Mouse (Mus musculus): ENCODE measurements at regions not wholly inside any gene's neighbourhood (a gene's known extent, or its start where the extent isn't known, plus 50 kb on each side); places are given as distances from the start of the nearest gene placed in this dataset.

GRCm38 (mm10) chr15:68535297-68536054 is 2034.8 kb upstream of the Lrrc6 start:
- no peaks in the 10 kb centered on the region for H3K36me3 ChIP-seq (ENCODE audit: control insufficient read depth, insufficient read depth, low read length)
- H3K4me2 ChIP-seq (ENCODE audit: low read depth, severe bottlenecking), result no peak overlapping the region
- no peak for DNase-seq (ENCODE audit: low spot score)
- WGBS, result 80% methylated on average over 10 of the region's 10 CpGs
- no peak overlapping the region for H3K27ac ChIP-seq (replicated peaks; ENCODE audit: low read depth, low read length)
- no peaks in the 10 kb centered on the region for H3K9me3 ChIP-seq (ENCODE audit: control insufficient read depth, low read length)
- no peaks in the 10 kb centered on the region for H3K27me3 ChIP-seq (ENCODE audit: control insufficient read depth, insufficient read depth, low read length)
- H3K4me3 ChIP-seq (ENCODE audit: low read depth, low read length), result no peak overlapping the region
- no peaks in the 10 kb centered on the region for H3K4me1 ChIP-seq (ENCODE audit: control insufficient read depth, insufficient read depth, low read length)
- H3K9ac ChIP-seq (ENCODE audit: low read length), result no peak overlapping the region
- no peak for ATAC-seq (ENCODE audit: insufficient number of reproducible peaks, low FRiP score, low TSS enrichment, low read depth)

GRCm38 (mm10) chr15:68520759-68521158 is 2020.0 kb upstream of the Lrrc6 start:
- H3K9me3 ChIP-seq (ENCODE audit: control insufficient read depth, low read length), result no peaks in the 10 kb centered on the region
- no peak overlapping the region for H3K27ac ChIP-seq (replicated peaks; ENCODE audit: low read depth, low read length)
- no peak for DNase-seq (ENCODE audit: low spot score)
- no peak overlapping the region for H3K4me2 ChIP-seq (ENCODE audit: low read depth, severe bottlenecking)
- no peak for ATAC-seq (ENCODE audit: insufficient number of reproducible peaks, low FRiP score, low TSS enrichment, low read depth)
- no peaks in the 10 kb centered on the region for H3K27me3 ChIP-seq (ENCODE audit: control insufficient read depth, insufficient read depth, low read length)
- no peaks in the 10 kb centered on the region for H3K4me1 ChIP-seq (ENCODE audit: control insufficient read depth, insufficient read depth, low read length)
- H3K36me3 ChIP-seq (ENCODE audit: control insufficient read depth, insufficient read depth, low read length), result no peaks in the 10 kb centered on the region
- H3K9ac ChIP-seq (ENCODE audit: low read length), result no peak overlapping the region
- no peak overlapping the region for H3K4me3 ChIP-seq (ENCODE audit: low read depth, low read length)
- WGBS, result 85% methylated on average over 2 of the region's 2 CpGs

- DNase-seq (ENCODE audit: low spot score) (no peak), ATAC-seq (ENCODE audit: insufficient number of reproducible peaks, low FRiP score, low TSS enrichment, low read depth) (no peak)
- no peaks in the 10 kb centered on the region for H3K4me1 ChIP-seq (ENCODE audit: control insufficient read depth, insufficient read depth, low read length)
- H3K9ac ChIP-seq (ENCODE audit: low read length), result no peak overlapping the region
- H3K27ac ChIP-seq (replicated peaks; ENCODE audit: low read depth, low read length), result no peak overlapping the region
- H3K4me3 ChIP-seq (ENCODE audit: low read depth, low read length), result no peak overlapping the region
- no peak overlapping the region for H3K4me2 ChIP-seq (ENCODE audit: low read depth, severe bottlenecking)
- 76% methylated on average over 2 of the region's 2 CpGs for WGBS
- no peaks in the 10 kb centered on the region for H3K27me3 ChIP-seq (ENCODE audit: control insufficient read depth, insufficient read depth, low read length)
- H3K9me3 ChIP-seq (ENCODE audit: control insufficient read depth, low read length), result no peaks in the 10 kb centered on the region
- no peaks in the 10 kb centered on the region for H3K36me3 ChIP-seq (ENCODE audit: control insufficient read depth, insufficient read depth, low read length)
Measured at GRCm38 (mm10) chr15:68512431-68512830, 2011.7 kb upstream of the Lrrc6 start.

- no peaks in the 10 kb centered on the region for H3K9me3 ChIP-seq (ENCODE audit: control insufficient read depth, low read length)
- no peak overlapping the region for H3K27ac ChIP-seq (replicated peaks; ENCODE audit: low read depth, low read length)
- no peaks in the 10 kb centered on the region for H3K4me1 ChIP-seq (ENCODE audit: control insufficient read depth, insufficient read depth, low read length)
- H3K36me3 ChIP-seq (ENCODE audit: control insufficient read depth, insufficient read depth, low read length), result no peaks in the 10 kb centered on the region
- H3K4me3 ChIP-seq (ENCODE audit: low read depth, low read length), result no peak overlapping the region
- H3K9ac ChIP-seq (ENCODE audit: low read length), result no peak overlapping the region
- no peak for DNase-seq (ENCODE audit: low spot score)
- H3K27me3 ChIP-seq (ENCODE audit: control insufficient read depth, insufficient read depth, low read length), result no peaks in the 10 kb centered on the region
- WGBS, result 79% methylated on average over 5 of the region's 5 CpGs
- no peak overlapping the region for H3K4me2 ChIP-seq (ENCODE audit: low read depth, severe bottlenecking)
- ATAC-seq (ENCODE audit: insufficient number of reproducible peaks, low FRiP score, low TSS enrichment, low read depth), result no peak
Measured at GRCm38 (mm10) chr15:68508190-68508589, 2007.5 kb upstream of the Lrrc6 start.

GRCm38 (mm10) chr15:68506093-68506492 is 2005.4 kb upstream of the Lrrc6 start:
- ATAC-seq (ENCODE audit: insufficient number of reproducible peaks, low FRiP score, low TSS enrichment, low read depth) (no peak), DNase-seq (ENCODE audit: low spot score) (no peak)
- Histone ChIP-seq H3K4me2 (ENCODE audit: low read depth, severe bottlenecking) (no peak overlapping the region), H3K9ac (ENCODE audit: low read length) (no peak overlapping the region), H3K4me1 (ENCODE audit: control insufficient read depth, insufficient read depth, low read length) (no peaks in the 10 kb centered on the region), H3K36me3 (ENCODE audit: control insufficient read depth, insufficient read depth, low read length) (no peaks in the 10 kb centered on the region), H3K9me3 (ENCODE audit: control insufficient read depth, low read length) (no peaks in the 10 kb centered on the region), H3K4me3 (ENCODE audit: low read depth, low read length) (no peak overlapping the region), H3K27ac (replicated peaks; ENCODE audit: low read depth, low read length) (no peak overlapping the region), H3K27me3 (ENCODE audit: control insufficient read depth, insufficient read depth, low read length) (no peaks in the 10 kb centered on the region)
- 58% methylated on average over 2 of the region's 2 CpGs for WGBS

- DNase-seq (ENCODE audit: low spot score), result no peak
- no peaks in the 10 kb centered on the region for H3K4me1 ChIP-seq (ENCODE audit: control insufficient read depth, insufficient read depth, low read length)
- H3K9me3 ChIP-seq (ENCODE audit: control insufficient read depth, low read length), result no peaks in the 10 kb centered on the region
- H3K4me2 ChIP-seq (ENCODE audit: low read depth, severe bottlenecking), result no peak overlapping the region
- no peaks in the 10 kb centered on the region for H3K27me3 ChIP-seq (ENCODE audit: control insufficient read depth, insufficient read depth, low read length)
- no peak for ATAC-seq (ENCODE audit: insufficient number of reproducible peaks, low FRiP score, low TSS enrichment, low read depth)
- H3K9ac ChIP-seq (ENCODE audit: low read length), result no peak overlapping the region
- no peaks in the 10 kb centered on the region for H3K36me3 ChIP-seq (ENCODE audit: control insufficient read depth, insufficient read depth, low read length)
- WGBS, result 84% methylated on average over 2 of the region's 2 CpGs
- no peak overlapping the region for H3K4me3 ChIP-seq (ENCODE audit: low read depth, low read length)
- H3K27ac ChIP-seq (replicated peaks; ENCODE audit: low read depth, low read length), result no peak overlapping the region
Measured at GRCm38 (mm10) chr15:68496438-68496837, 1995.7 kb upstream of the Lrrc6 start.

GRCm38 (mm10) chr15:68484789-68485188 is 1984.1 kb upstream of the Lrrc6 start:
- H3K9me3 ChIP-seq (ENCODE audit: control insufficient read depth, low read length), result no peaks in the 10 kb centered on the region
- H3K4me1 ChIP-seq (ENCODE audit: control insufficient read depth, insufficient read depth, low read length), result no peaks in the 10 kb centered on the region
- DNase-seq (ENCODE audit: low spot score) (no peak), ATAC-seq (ENCODE audit: insufficient number of reproducible peaks, low FRiP score, low TSS enrichment, low read depth) (no peak)
- H3K27ac ChIP-seq (replicated peaks; ENCODE audit: low read depth, low read length), result no peak overlapping the region
- no peak overlapping the region for H3K4me2 ChIP-seq (ENCODE audit: low read depth, severe bottlenecking)
- no peak overlapping the region for H3K4me3 ChIP-seq (ENCODE audit: low read depth, low read length)
- 80% methylated on average over 1 of the region's 1 CpGs for WGBS
- H3K27me3 ChIP-seq (ENCODE audit: control insufficient read depth, insufficient read depth, low read length), result no peaks in the 10 kb centered on the region
- no peaks in the 10 kb centered on the region for H3K36me3 ChIP-seq (ENCODE audit: control insufficient read depth, insufficient read depth, low read length)
- H3K9ac ChIP-seq (ENCODE audit: low read length), result no peak overlapping the region

GRCm38 (mm10) chr15:68477745-68478144 is 1977.0 kb upstream of the Lrrc6 start:
- Histone ChIP-seq H3K4me2 (ENCODE audit: low read depth, severe bottlenecking) (no peak overlapping the region), H3K27ac (replicated peaks; ENCODE audit: low read depth, low read length) (no peak overlapping the region), H3K4me3 (ENCODE audit: low read depth, low read length) (no peak overlapping the region), H3K27me3 (ENCODE audit: control insufficient read depth, insufficient read depth, low read length) (no peaks in the 10 kb centered on the region), H3K9me3 (ENCODE audit: control insufficient read depth, low read length) (no peaks in the 10 kb centered on the region), H3K36me3 (ENCODE audit: control insufficient read depth, insufficient read depth, low read length) (no peaks in the 10 kb centered on the region), H3K9ac (ENCODE audit: low read length) (no peak overlapping the region), H3K4me1 (ENCODE audit: control insufficient read depth, insufficient read depth, low read length) (no peaks in the 10 kb centered on the region)
- DNase-seq (ENCODE audit: low spot score) (no peak), ATAC-seq (ENCODE audit: insufficient number of reproducible peaks, low FRiP score, low TSS enrichment, low read depth) (no peak)
- 81% methylated on average over 5 of the region's 5 CpGs for WGBS

GRCm38 (mm10) chr15:68471928-68472327 is 1971.2 kb upstream of the Lrrc6 start:
- 94% methylated on average over 4 of the region's 4 CpGs for WGBS
- no peaks in the 10 kb centered on the region for H3K4me1 ChIP-seq (ENCODE audit: control insufficient read depth, insufficient read depth, low read length)
- no peaks in the 10 kb centered on the region for H3K27me3 ChIP-seq (ENCODE audit: control insufficient read depth, insufficient read depth, low read length)
- no peaks in the 10 kb centered on the region for H3K36me3 ChIP-seq (ENCODE audit: control insufficient read depth, insufficient read depth, low read length)
- H3K27ac ChIP-seq (replicated peaks; ENCODE audit: low read depth, low read length), result no peak overlapping the region
- no peak overlapping the region for H3K4me2 ChIP-seq (ENCODE audit: low read depth, severe bottlenecking)
- no peak overlapping the region for H3K9ac ChIP-seq (ENCODE audit: low read length)
- ATAC-seq (ENCODE audit: insufficient number of reproducible peaks, low FRiP score, low TSS enrichment, low read depth) (no peak), DNase-seq (ENCODE audit: low spot score) (no peak)
- no peaks in the 10 kb centered on the region for H3K9me3 ChIP-seq (ENCODE audit: control insufficient read depth, low read length)
- H3K4me3 ChIP-seq (ENCODE audit: low read depth, low read length), result no peak overlapping the region

All from limb, embryonic 11.5 days (tissue).